Mouse (Mus musculus) stomach, embryonic 15.5 days (tissue): Measurements from ENCODE around the gene Taar8a. TPM values are rescaled to one million over a fixed set of nuclear protein-coding genes. Genes with fewer than 3 reads are reported as not detected.
A peak's percentile ranks its signal among the peaks of the same experiment; 100 is the strongest.
"Not testable (repeated sequence)": the region's sequence is repeated elsewhere in the genome, so short reads cannot be mapped to it uniquely, and the experiment has no call there.

Experiments used
- ATAC-seq: fragments of 200-750 bp; cut with Nextera tagmentation; 2 replicates; pipeline ENCODE4 v1.8.0; 2017; ENCODE audit warnings: low read depth, moderate number of reproducible peaks, moderate TSS enrichment; ENCODE audit not compliant: insufficient read depth, low FRiP score
- H3K27ac ChIP-seq: fragments of 300-500 bp; sonication (generic); 2 replicates; pipeline ENCODE4 v1.5.1; 2015; ENCODE audit warnings: mild to moderate bottlenecking, inconsistent platforms
- H3K27me3 ChIP-seq: fragments of 300-500 bp; sonication (generic); replicated peaks from 2 replicates; pipeline ENCODE4 v1.6.1; 2015; ENCODE audit warnings: inconsistent platforms
- H3K36me3 ChIP-seq: fragments of 300-500 bp; sonication (generic); 2 replicates; pipeline ENCODE4 v1.6.1; 2015; ENCODE audit warnings: inconsistent platforms
- H3K4me1 ChIP-seq: fragments of 300-500 bp; sonication (generic); 2 replicates; pipeline ENCODE4 v1.6.1; 2015; ENCODE audit warnings: inconsistent platforms
- H3K4me2 ChIP-seq: fragments of 300-500 bp; sonication (generic); 2 replicates; pipeline ENCODE4 v1.6.1; 2015; ENCODE audit warnings: mild to moderate bottlenecking, inconsistent platforms
- H3K4me3 ChIP-seq: fragments of 300-500 bp; sonication (generic); replicated peaks from 2 replicates; pipeline ENCODE4 v1.5.1; 2015; ENCODE audit warnings: inconsistent platforms
- H3K9ac ChIP-seq: fragments of 300-500 bp; sonication (generic); 2 replicates; pipeline ENCODE4 v1.6.1; 2015; ENCODE audit warnings: inconsistent platforms
- H3K9me3 ChIP-seq: fragments of 300-500 bp; sonication (generic); 2 replicates; pipeline ENCODE4 v1.6.1; 2016; ENCODE audit warnings: inconsistent platforms
- WGBS: fragments of 180-500 bp; shearing (Covaris S2); methylation state at CpG from one replicate; pipeline ENCODE4 v1.1.7; 2015; 5-methylcytosine and 5-hydroxymethylcytosine counted together
- polyA plus RNA-seq: library from polyadenylated mRNA; unstranded; fragments of >200 nt; fragmentation: Nextera tagmentation; extraction: Ambion mirVana; gene quantifications from 2 replicates; pipeline ENCODE4 v1.2.1, GENCODE M21; 2015

Taar8a gene
- polyA plus RNA-seq = not detected in 2 replicates

GRCm38 (mm10) chr10:24076200-24076599, at the start of gene Taar8a:
Taar8a (plus strand) TSS chr10:24076500.
- not testable (repeated sequence) for H3K36me3 ChIP-seq, H3K27me3 ChIP-seq, H3K9me3 ChIP-seq, H3K4me1 ChIP-seq, ATAC-seq, H3K9ac ChIP-seq, H3K4me3 ChIP-seq, H3K27ac ChIP-seq, H3K4me2 ChIP-seq
- 75% methylated on average over 2 of the region's 4 CpGs for WGBS

- Histone ChIP-seq H3K4me3 (no peak within 1 kb of the TSS), H3K9me3 (no peaks in the 10 kb centered on the region), H3K36me3 (no peaks in the 10 kb centered on the region), H3K4me2 (no peak within 1 kb of the TSS), H3K27me3 (no peaks in the 10 kb centered on the region), H3K9ac (no peak within 1 kb of the TSS), H3K4me1 (no peaks in the 10 kb centered on the region), H3K27ac (no peak within 1 kb of the TSS)
- no peak for ATAC-seq
Measured at GRCm38 (mm10) chr10:24026922-24027321, 49.4 kb upstream of the Taar8a start, which contains the start of gene Taar7d. Taar7d (plus strand) TSS chr10:24027222.

- H3K4me1 ChIP-seq = no peaks in the 10 kb centered on the region
- no peaks in the 10 kb centered on the region for H3K9me3 ChIP-seq
- H3K27me3 ChIP-seq = no peaks in the 10 kb centered on the region
- no peak overlapping the region for H3K9ac ChIP-seq
- ATAC-seq = no peak
- no peak overlapping the region for H3K4me3 ChIP-seq
- H3K4me2 ChIP-seq = no peak overlapping the region
- no peak overlapping the region for H3K27ac ChIP-seq
- no peaks in the 10 kb centered on the region for H3K36me3 ChIP-seq
Measured at GRCm38 (mm10) chr10:24031347-24031746, 45.0 kb upstream of the Taar8a start.

DNA sequence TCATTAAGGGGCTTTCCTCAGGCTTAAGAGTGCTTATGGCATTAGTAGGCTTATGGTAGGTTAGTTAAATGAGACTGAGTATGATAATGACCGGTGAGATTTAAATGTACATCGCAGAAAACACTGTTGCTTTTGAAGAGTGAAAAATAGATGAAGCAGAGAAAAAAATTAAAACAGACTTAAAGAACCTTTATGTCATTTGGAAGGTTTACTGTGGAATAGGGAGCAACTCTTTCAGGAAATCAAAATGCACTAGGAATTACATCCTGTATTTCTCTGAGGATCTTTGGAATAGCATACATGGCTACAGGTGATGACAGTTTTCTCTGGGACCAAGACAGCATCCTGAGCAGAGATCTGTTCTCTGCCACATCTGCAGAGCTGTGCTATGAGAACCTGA, 39.0 kb upstream of the Taar8a start, which contains the start of gene Taar7e:
Taar7e (plus strand) TSS at position 301 of the 400 bp plus-strand sequence.
- H3K27me3 ChIP-seq = no peaks in the 10 kb centered on the region
- no peak within 1 kb of the TSS for H3K9ac ChIP-seq
- no peak within 1 kb of the TSS for H3K27ac ChIP-seq
- WGBS = 89% methylated on average over 2 of the region's 2 CpGs
- no peak for ATAC-seq
- H3K4me1 ChIP-seq = no peaks in the 10 kb centered on the region
- no peaks in the 10 kb centered on the region for H3K9me3 ChIP-seq
- H3K4me2 ChIP-seq = no peak within 1 kb of the TSS
- H3K4me3 ChIP-seq = no peak within 1 kb of the TSS
- H3K36me3 ChIP-seq = no peaks in the 10 kb centered on the region

DNA sequence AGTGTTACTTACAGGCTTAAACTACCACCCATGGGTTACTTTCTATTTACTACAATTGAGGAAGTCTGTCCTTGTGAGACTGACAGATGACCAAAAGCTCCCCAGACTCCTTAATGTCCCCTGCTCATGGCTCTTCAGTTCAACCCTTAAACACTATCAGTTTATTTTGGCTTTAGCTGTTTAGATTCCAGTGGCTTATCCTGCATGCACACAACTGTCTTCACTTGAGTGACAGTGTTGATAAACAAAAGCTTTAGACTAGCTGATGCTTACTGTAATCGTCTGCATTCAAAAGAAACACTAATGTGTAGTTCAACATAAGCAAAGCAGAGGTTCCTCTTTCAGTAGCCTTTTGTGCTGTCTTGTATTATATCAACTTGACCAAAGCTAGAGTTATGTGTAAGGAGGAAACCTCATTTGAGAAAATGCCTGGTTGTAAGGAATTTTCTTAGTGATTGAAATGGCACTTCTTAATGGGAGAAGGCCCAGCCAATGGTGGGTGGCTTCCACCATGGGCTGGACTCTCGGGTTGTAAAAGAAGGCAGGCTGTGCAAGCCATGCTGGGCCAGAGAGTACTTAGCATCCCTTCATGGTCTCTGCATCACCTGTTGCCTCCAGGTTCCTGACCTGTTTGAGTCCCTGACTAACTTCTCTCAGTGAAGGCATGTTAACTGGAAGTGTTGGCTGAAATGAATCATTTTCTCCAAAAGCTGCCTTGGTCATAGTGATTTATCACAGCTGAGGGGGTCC, 36.0 kb upstream of the Taar8a start:
- no peaks in the 10 kb centered on the region for H3K36me3 ChIP-seq
- ATAC-seq = no peak
- H3K4me2 ChIP-seq = no peak overlapping the region
- no peaks in the 10 kb centered on the region for H3K9me3 ChIP-seq
- H3K27ac ChIP-seq = no peak overlapping the region
- H3K4me1 ChIP-seq = no peaks in the 10 kb centered on the region
- no peak overlapping the region for H3K4me3 ChIP-seq
- H3K9ac ChIP-seq = no peak overlapping the region
- no peaks in the 10 kb centered on the region for H3K27me3 ChIP-seq
- 27% methylated on average over 2 of the region's 2 CpGs for WGBS

DNA sequence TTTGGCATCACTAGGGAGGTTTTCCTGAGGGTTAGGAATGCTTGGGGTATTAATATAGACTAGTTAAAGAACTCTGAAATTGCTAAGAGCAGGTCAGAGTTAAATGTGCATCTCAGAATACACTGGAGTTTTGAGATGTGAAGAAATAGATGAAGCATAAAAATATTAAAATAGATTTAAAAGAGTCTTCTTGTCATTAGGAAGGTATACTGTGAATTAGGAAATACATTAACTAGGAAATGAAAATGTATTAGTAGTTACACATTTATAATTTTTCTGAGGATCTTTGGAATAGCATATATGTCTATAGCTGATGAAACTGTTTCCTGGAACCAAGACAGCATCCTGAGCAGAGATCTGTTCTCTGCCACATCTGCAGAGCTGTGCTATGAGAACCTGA, 27.1 kb upstream of the Taar8a start, which contains the start of gene Taar7f:
Taar7f (plus strand) TSS at position 301 of the 400 bp plus-strand sequence.
- H3K4me2 ChIP-seq = no peak within 1 kb of the TSS
- H3K4me1 ChIP-seq = no peaks in the 10 kb centered on the region
- H3K4me3 ChIP-seq = no peak within 1 kb of the TSS
- H3K36me3 ChIP-seq = no peaks in the 10 kb centered on the region
- no peak for ATAC-seq
- H3K27me3 ChIP-seq = no peaks in the 10 kb centered on the region
- no peaks in the 10 kb centered on the region for H3K9me3 ChIP-seq
- no peak within 1 kb of the TSS for H3K27ac ChIP-seq
- H3K9ac ChIP-seq = no peak within 1 kb of the TSS

DNA sequence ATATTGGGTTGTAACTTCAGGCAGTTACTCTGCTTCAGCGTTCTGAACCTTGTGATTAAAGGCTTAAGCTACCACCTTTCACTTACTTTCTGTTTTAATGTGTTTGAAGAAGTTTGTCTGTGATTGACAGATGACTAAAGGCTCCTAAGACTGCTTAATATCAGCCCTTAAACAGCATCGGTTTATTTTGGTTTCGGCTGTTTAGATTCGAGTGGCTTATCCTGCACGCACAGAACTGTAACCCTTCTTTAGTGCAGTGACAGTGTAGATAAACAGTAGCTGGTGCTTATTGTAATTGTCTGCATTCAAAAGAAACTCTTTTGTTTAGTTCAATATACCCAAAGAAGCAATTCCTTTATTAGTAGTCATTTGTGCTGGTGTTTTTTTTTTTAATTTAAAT, 24.3 kb upstream of the Taar8a start:
- H3K4me1 ChIP-seq = no peaks in the 10 kb centered on the region
- H3K27ac ChIP-seq = no peak overlapping the region
- no peaks in the 10 kb centered on the region for H3K9me3 ChIP-seq
- H3K4me2 ChIP-seq = no peak overlapping the region
- ATAC-seq = no peak
- H3K36me3 ChIP-seq = no peaks in the 10 kb centered on the region
- H3K27me3 ChIP-seq = no peaks in the 10 kb centered on the region
- no peak overlapping the region for H3K4me3 ChIP-seq
- 38% methylated on average over 5 of the region's 5 CpGs for WGBS
- no peak overlapping the region for H3K9ac ChIP-seq

GRCm38 (mm10) chr10:24058986-24059385, 17.3 kb upstream of the Taar8a start:
- 75% methylated on average over 3 of the region's 3 CpGs for WGBS
- H3K27me3 ChIP-seq = no peaks in the 10 kb centered on the region

DNA sequence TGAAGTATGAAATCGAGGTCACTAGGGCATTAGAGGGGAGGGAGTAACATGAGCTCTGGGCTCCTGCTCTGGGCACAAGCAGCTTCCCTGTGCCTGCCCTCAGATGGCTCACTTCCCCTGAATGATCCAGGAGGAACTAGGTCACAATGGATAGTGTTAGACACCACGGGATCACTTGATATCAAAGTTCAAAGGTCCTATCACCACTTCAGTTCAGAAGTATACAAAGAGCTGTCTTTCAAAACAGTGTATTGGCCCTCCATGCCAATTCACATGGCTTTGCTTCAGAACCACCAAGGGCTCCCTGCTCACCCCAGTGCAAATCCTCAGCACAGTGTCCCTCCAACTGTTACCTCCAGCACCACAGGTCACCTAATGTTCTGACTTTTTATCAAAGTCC, 1.5 kb upstream of the Taar8a start:
- H3K4me3 ChIP-seq, H3K4me2 ChIP-seq, H3K36me3 ChIP-seq, ATAC-seq, H3K9me3 ChIP-seq, H3K4me1 ChIP-seq, H3K27me3 ChIP-seq, H3K27ac ChIP-seq, H3K9ac ChIP-seq: not testable (repeated sequence)
- WGBS = 45% methylated on average over 2 of the region's 2 CpGs

More at GRCm38 (mm10) chr10:24058986-24059385, 17.3 kb upstream of the Taar8a start:
- Histone ChIP-seq H3K4me1 (no peaks in the 10 kb centered on the region), H3K9me3 (no peaks in the 10 kb centered on the region), H3K27ac (no peak overlapping the region), H3K4me2 (no peak overlapping the region), H3K4me3 (no peak overlapping the region), H3K36me3 (no peaks in the 10 kb centered on the region), H3K9ac (no peak overlapping the region)
- no peak for ATAC-seq

- Histone ChIP-seq H3K4me2 (no peak overlapping the region), H3K36me3 (no peaks in the 10 kb centered on the region), H3K27me3 (no peaks in the 10 kb centered on the region), H3K9me3 (no peaks in the 10 kb centered on the region), H3K4me3 (no peak overlapping the region), H3K9ac (no peak overlapping the region), H3K4me1 (no peaks in the 10 kb centered on the region), H3K27ac (no peak overlapping the region)
- 41% methylated on average over 3 of the region's 3 CpGs for WGBS
- no peak; the same call in 1 of the 2 replicates for ATAC-seq
Measured at GRCm38 (mm10) chr10:24080166-24080565, 3.9 kb downstream of the Taar8a start.

DNA sequence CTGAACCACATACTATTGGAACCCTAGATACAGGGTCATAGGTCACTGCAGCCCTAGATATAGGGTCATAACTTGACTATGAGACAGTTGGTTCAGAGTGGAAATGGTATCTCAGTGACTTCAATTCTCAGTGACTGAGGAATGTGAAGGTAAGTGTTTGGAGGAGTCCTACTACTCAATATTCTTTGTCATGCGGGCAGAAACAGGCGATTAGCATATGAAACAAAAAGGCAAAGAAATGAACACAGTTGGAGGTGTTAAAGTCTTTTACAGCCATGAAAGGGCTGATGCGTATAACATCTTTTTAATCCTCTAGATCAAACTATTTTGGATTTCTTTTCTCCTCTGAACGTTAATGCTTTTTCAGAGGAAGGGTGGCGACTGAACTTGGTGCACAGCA, 9.6 kb downstream of the Taar8a start:
- ATAC-seq = no peak
- no peaks in the 10 kb centered on the region for H3K27me3 ChIP-seq
- H3K9ac ChIP-seq = no peak overlapping the region
- H3K4me1 ChIP-seq = no peaks in the 10 kb centered on the region; the same call in 1 of the 2 replicates
- no peaks in the 10 kb centered on the region for H3K9me3 ChIP-seq
- no peaks in the 10 kb centered on the region for H3K36me3 ChIP-seq
- 71% methylated on average over 5 of the region's 5 CpGs for WGBS
- H3K4me2 ChIP-seq = no peak overlapping the region
- H3K4me3 ChIP-seq = no peak overlapping the region
- 0 out of 2 replicates have a peak overlapping the region, but pooled peaks have one; percentile 48 for H3K27ac ChIP-seq

DNA sequence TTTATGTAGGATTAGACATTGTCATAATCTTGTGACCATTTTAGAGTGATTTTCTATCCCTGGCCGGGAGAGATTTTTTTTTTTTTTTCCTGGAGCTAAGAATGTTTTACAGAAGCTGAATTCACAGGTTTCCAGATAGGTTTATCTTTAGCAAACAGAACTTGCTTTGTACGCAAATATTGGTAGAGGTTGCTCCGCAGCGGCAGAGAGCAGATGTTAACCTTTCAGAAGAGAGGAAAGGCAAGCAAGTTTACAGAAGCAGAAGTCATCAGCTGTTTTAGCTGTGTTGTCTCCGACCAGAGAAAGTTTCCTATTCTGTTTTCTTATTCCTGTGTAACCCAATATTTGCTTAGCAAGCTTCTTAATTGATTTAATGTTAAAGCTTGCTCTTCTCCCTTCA, 10.3 kb downstream of the Taar8a start:
- no peaks in the 10 kb centered on the region; the same call in 1 of the 2 replicates for H3K4me1 ChIP-seq
- H3K9ac ChIP-seq = no peak overlapping the region
- no peaks in the 10 kb centered on the region for H3K9me3 ChIP-seq
- H3K27ac ChIP-seq = 0 out of 2 replicates have a peak overlapping the region, but pooled peaks have one; percentile 48
- H3K4me2 ChIP-seq = no peak overlapping the region
- no peak overlapping the region for H3K4me3 ChIP-seq
- H3K27me3 ChIP-seq = no peaks in the 10 kb centered on the region
- no peaks in the 10 kb centered on the region for H3K36me3 ChIP-seq
- WGBS = 44% methylated on average over 5 of the region's 5 CpGs
- ATAC-seq = peak; percentile 73; the same call in 1 of the 2 replicates
